Mouse (Mus musculus): ENCODE data around the gene Med12. TPM values are rescaled to one million over a fixed set of nuclear protein-coding genes. Genes with fewer than 3 reads are reported as not detected.

The Med12 gene
- total and polyA plus RNA-seq, 3 experiments = 20.9 to 68.0 TPM; not detected in 1

GRCm38 (mm10) chrX:101253952-101254729 is 19.7 kb upstream of the Med12 start, which contains the start of gene Foxo4 (continued):
- no peak for TF ChIP-seq USF2 (IDR thresholded peaks at IDR 0.05; ENCODE audit: borderline replicate concordance in 1 of 2, insufficient read depth in 1 of 2, low read depth in 1 of 2, low read length in 2 of 2)
- TF ChIP-seq POLR2A (IDR thresholded peaks at IDR 0.05; ENCODE audit: control insufficient read depth in 1 of 2, insufficient read depth in 1 of 2, low read depth in 1 of 2, low read length in 2 of 2, poor library complexity in 1 of 2) = peak; percentile 42 to 83; a peak in 2 of 4 replicates
- no peak for TF ChIP-seq MEF2A (IDR thresholded peaks at IDR 0.05; ENCODE audit: extremely low read depth, insufficient replicate concordance, low read depth, low read length, poor library complexity, severe bottlenecking)
- peak; percentile 68 for TF ChIP-seq MAX (IDR thresholded peaks at IDR 0.05; ENCODE audit: low read length)
- 0 out of 4 replicates have a peak, but pooled peaks of 1 of the 2 experiments have one; percentile 5 for TF ChIP-seq EP300 (IDR thresholded peaks at IDR 0.05; ENCODE audit: low read depth in 1 of 2, low read length in 2 of 2)
- TF ChIP-seq MYC (IDR thresholded peaks at IDR 0.05; ENCODE audit: low read depth, low read length) = peak; percentile 72; the same call in 1 of the 2 replicates
- TF ChIP-seq SIN3A (IDR thresholded peaks at IDR 0.05; ENCODE audit: low read length) = peak; percentile 80
- peak; percentile 77 for TF ChIP-seq NRF1 (IDR thresholded peaks at IDR 0.05; ENCODE audit: insufficient read depth, low read depth, low read length, poor library complexity, severe bottlenecking)

- Histone ChIP-seq H3K27me3 (ENCODE audit: control insufficient read depth in 1 of 2, insufficient read depth in 2 of 2, low read length in 2 of 2) (no peaks in the 10 kb centered on the region), H3K9ac (ENCODE audit: control insufficient read depth, low read depth, low read length, poor library complexity, severe bottlenecking) (peak overlapping the region; percentile 79), H3K9me3 (replicated peaks; ENCODE audit: insufficient read depth, low read length) (no peaks in the 10 kb centered on the region), H3K36me3 (ENCODE audit: control insufficient read depth in 1 of 2, insufficient read depth in 2 of 2, low read length in 2 of 2) (no peaks in the 10 kb centered on the region; a peak in 1 of 4 replicates), H3K27ac (ENCODE audit: control insufficient read depth, low read depth, low read length) (peak overlapping the region; percentile 75), H3K4me1 (ENCODE audit: control insufficient read depth in 1 of 2, insufficient read depth in 2 of 2, low read length in 2 of 2) (peaks cover 0 to 9% of the 10 kb centered on the region in 2 experiments; a peak in 1 of 4 replicates), H3K4me3 (ENCODE audit: control insufficient read depth in 1 of 2, insufficient read depth in 1 of 2, low read depth in 2 of 2, low read length in 2 of 2) (peak overlapping the region; percentile 91 to 94), H3K79me2 (ENCODE audit: control insufficient read depth, insufficient read depth, low read length, poor library complexity) (no peaks in the 10 kb centered on the region; the same call in none of the 2 replicates)
- no peak for TF ChIP-seq ZKSCAN1 (IDR thresholded peaks at IDR 0.05; ENCODE audit: low read depth, low read length)
- no peak for TF ChIP-seq ETS1 (IDR thresholded peaks at IDR 0.05; ENCODE audit: low read depth, low read length)
- no peak for TF ChIP-seq GABPA (IDR thresholded peaks at IDR 0.05; ENCODE audit: low read depth, low read length)
- no peak for TF ChIP-seq MAZ (IDR thresholded peaks at IDR 0.05; ENCODE audit: low read depth, low read length)
- TF ChIP-seq MAFK (IDR thresholded peaks at IDR 0.05; ENCODE audit: borderline replicate concordance, low read depth, low read length) = no peak
- no peak for TF ChIP-seq POLR2AphosphoS5 (IDR thresholded peaks at IDR 0.05; ENCODE audit: borderline replicate concordance, low read depth, low read length)
- no peak for TF ChIP-seq TBP (IDR thresholded peaks at IDR 0.05; ENCODE audit: low read depth, low read length)
- no peak for TF ChIP-seq ZC3H11A (IDR thresholded peaks at IDR 0.05; ENCODE audit: low read depth, low read length)
- TF ChIP-seq CHD2 (IDR thresholded peaks at IDR 0.05; ENCODE audit: low read length) = no peak
- no peak for TF ChIP-seq NRF1 (IDR thresholded peaks at IDR 0.05; ENCODE audit: insufficient read depth, low read depth, low read length, poor library complexity, severe bottlenecking)
- TF ChIP-seq ZMIZ1 (IDR thresholded peaks at IDR 0.05; ENCODE audit: low read depth, low read length) = no peak
- no peak for TF ChIP-seq RAD21 (IDR thresholded peaks at IDR 0.05; ENCODE audit: low read depth, low read length)
- no peak for TF ChIP-seq EP300 (IDR thresholded peaks at IDR 0.05; ENCODE audit: low read depth in 1 of 2, low read length in 2 of 2)
- no peak for TF ChIP-seq HCFC1 (IDR thresholded peaks at IDR 0.05; ENCODE audit: low read depth, low read length)
- TF ChIP-seq ZNF384 (IDR thresholded peaks at IDR 0.05; ENCODE audit: low read depth, low read length) = no peak
- TF ChIP-seq POLR2AphosphoS2 (IDR thresholded peaks at IDR 0.05; ENCODE audit: low read length) = no peak
- TF ChIP-seq USF1 (IDR thresholded peaks at IDR 0.05; ENCODE audit: low read depth, low read length) = no peak
- DNase-seq (ENCODE audit: low read depth, low spot score) = no peak
Measured at GRCm38 (mm10) chrX:101254740-101255139, 19.1 kb upstream of the Med12 start.

Data from MEL (cell line).